Mouse (Mus musculus) embryonic facial prominence, embryonic 11.5 days (tissue): ENCODE measurements around the gene Gpr68. TPM values are rescaled to one million over a fixed set of nuclear protein-coding genes. Genes with fewer than 3 reads are reported as not detected.

Experiments
- ATAC-seq: fragments of 200-750 bp; cut with Nextera tagmentation; replicated peaks from 2 replicates; pipeline ENCODE4 v1.8.0; 2017; ENCODE audit warnings: low read depth; ENCODE audit not compliant: insufficient number of reproducible peaks, low FRiP score, low TSS enrichment
- DNase-seq: peaks from one replicate; pipeline ENCODE4 v3.0.0-alpha.2; 2015; ENCODE audit warnings: low spot score
- H3K27ac ChIP-seq: fragments of 300-500 bp; sonication (generic); replicated peaks from 2 replicates; pipeline ENCODE4 v1.5.1; 2014; ENCODE audit warnings: mild to moderate bottlenecking, low read depth, low read length, control low read depth
- H3K27me3 ChIP-seq: fragments of 300-500 bp; sonication (generic); 2 replicates; pipeline ENCODE4 v1.6.1; 2014; ENCODE audit warnings: mild to moderate bottlenecking, low read length, moderate library complexity, mixed read lengths; ENCODE audit not compliant: control insufficient read depth, insufficient read depth
- H3K36me3 ChIP-seq: fragments of 300-500 bp; sonication (generic); replicated peaks from 2 replicates; pipeline ENCODE4 v1.6.1; 2014; ENCODE audit warnings: low read depth, mild to moderate bottlenecking, low read length, moderate library complexity, mixed read lengths; ENCODE audit not compliant: control insufficient read depth, insufficient read depth
- H3K4me1 ChIP-seq: fragments of 300-500 bp; sonication (generic); 2 replicates; pipeline ENCODE4 v1.6.1; 2014; ENCODE audit warnings: low read length, mixed read lengths; ENCODE audit not compliant: control insufficient read depth, insufficient read depth
- H3K4me2 ChIP-seq: fragments of 300-500 bp; sonication (generic); 2 replicates; pipeline ENCODE4 v1.6.1; 2014; ENCODE audit warnings: low read depth, mild to moderate bottlenecking, control low read depth, low read length, moderate library complexity
- H3K4me3 ChIP-seq: fragments of 300-500 bp; sonication (generic); 2 replicates; pipeline ENCODE4 v1.5.1; 2014; ENCODE audit warnings: low read depth, low read length, control low read depth
- H3K9ac ChIP-seq: fragments of 300-500 bp; sonication (generic); replicated peaks from 2 replicates; pipeline ENCODE4 v1.6.1; 2014; ENCODE audit warnings: mild to moderate bottlenecking, control low read depth, low read length
- H3K9me3 ChIP-seq: fragments of 300-500 bp; sonication (generic); replicated peaks from 2 replicates; pipeline ENCODE4 v1.6.1; 2016; ENCODE audit warnings: mild to moderate bottlenecking, low read length, inconsistent platforms, mixed read lengths; ENCODE audit not compliant: control insufficient read depth
- WGBS: fragments of 180-500 bp; shearing (Covaris S2); extraction: QIAGEN DNeasy Blood & Tissue Kit; methylation state at CpG from one replicate; pipeline ENCODE4 v1.1.7; 2014; 5-methylcytosine and 5-hydroxymethylcytosine counted together
- polyA plus RNA-seq: library from polyadenylated mRNA; unstranded; fragments of >200 nt; fragmentation: Nextera tagmentation; extraction: Ambion mirVana; gene quantifications from 2 replicates; pipeline ENCODE4 v1.2.1, GENCODE M21; 2014

The Gpr68 gene
- polyA plus RNA-seq: 0.07 and 0.08 TPM in 2 replicates

DNA sequence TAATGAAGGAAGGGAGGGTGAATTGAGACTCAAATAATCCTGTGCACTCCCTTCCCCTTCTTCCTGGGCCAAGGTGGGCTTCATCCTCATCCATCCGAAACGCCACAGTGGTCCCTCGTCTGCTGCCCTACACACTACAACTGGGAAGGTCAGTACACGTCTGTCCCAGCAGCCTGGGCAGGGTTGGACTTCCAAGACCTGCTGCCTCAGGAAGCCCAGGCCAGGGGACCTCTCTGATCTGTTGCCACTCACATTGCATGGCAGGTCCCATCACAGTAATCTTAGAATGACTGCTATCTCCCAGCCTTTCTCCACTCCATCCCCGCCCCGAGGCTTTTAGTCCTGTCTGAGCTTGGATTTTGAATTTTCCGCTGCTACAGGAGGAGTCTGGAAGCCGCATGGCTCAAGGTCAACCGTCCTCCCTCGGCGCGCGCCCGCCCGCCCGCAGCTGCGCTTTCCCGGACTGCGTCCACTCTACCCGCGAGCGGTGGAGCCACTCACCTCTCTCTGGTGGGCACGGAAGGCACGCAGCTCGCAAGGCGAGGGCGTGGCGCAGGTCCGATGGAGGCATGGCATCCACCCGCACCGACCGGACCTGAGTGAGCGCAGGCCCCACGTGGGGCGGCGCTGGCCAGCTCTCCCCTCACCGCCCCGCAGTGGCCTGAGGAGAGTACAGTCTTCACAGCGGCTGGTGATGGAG is at the start of gene Gpr68:
TSS of gene Gpr68 (minus strand) at position 601 of the 700 bp plus-strand sequence.
- ATAC-seq (peak; percentile 86; the same call in 1 of the 2 replicates), DNase-seq (peak; percentile 58)
- Histone ChIP-seq H3K27ac (no peak within 1 kb of the TSS), H3K36me3 (no peaks in the 10 kb centered on the region), H3K9me3 (no peaks in the 10 kb centered on the region), H3K4me2 (peak within 1 kb of the TSS; percentile 94), H3K9ac (peak within 1 kb of the TSS; percentile 55), H3K4me1 (no peaks in the 10 kb centered on the region), H3K4me3 (peak within 1 kb of the TSS; percentile 34), H3K27me3 (peaks cover 3% of the 10 kb centered on the region; the same call in 1 of the 2 replicates)
- 4% methylated on average over 39 of the region's 39 CpGs for WGBS

DNA sequence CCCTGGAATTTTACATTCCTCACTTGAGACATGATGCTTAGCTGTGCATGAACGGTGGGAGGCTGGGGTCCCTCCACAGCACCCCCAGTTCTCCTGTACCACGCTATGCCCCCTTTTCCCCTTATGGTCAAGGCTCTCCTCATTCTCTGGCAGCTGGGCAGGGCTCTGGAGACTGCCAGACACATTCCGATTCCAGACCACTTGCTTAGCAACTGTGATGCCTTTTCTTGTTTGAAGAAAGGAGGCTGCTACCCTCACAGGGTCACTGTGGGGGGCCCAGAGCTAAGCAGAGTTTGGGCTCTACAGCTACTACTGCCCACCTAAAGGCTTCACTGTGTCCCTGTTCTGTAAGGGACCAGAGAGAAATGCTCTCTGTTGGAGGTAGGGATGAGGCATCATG is 49.3 kb upstream of the Gpr68 start:
- no peak overlapping the region for H3K27ac ChIP-seq
- no peak for ATAC-seq
- 72% methylated on average over 3 of the region's 3 CpGs for WGBS
- H3K4me1 ChIP-seq: 0 out of 2 replicates have a peak, but pooled peaks cover 3% of the 10 kb centered on the region
- no peak overlapping the region for H3K4me3 ChIP-seq
- no peak overlapping the region for H3K4me2 ChIP-seq
- no peaks in the 10 kb centered on the region for H3K9me3 ChIP-seq
- H3K27me3 ChIP-seq: no peaks in the 10 kb centered on the region
- H3K36me3 ChIP-seq: no peaks in the 10 kb centered on the region
- DNase-seq: no peak
- H3K9ac ChIP-seq: no peak overlapping the region; the same call in 1 of the 2 replicates

DNA sequence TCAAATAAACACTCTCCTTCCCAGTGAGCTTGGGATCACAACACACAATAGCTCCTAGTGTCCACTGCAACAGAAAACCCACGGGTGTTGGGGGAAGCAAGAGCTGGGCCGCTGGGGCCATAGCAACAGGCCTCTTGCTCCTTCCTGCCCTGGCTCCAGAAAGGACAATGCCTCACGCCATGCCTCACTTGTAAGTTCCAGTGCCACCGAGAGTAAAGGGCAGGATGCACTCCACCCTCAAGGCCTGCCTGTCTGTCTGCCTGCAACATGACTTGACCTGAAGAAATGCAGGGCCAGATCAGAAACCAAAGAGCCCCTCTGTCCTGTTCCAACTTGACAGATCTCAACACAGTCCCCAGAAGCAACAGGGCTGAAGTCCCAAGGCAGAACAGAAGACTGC is 48.8 kb upstream of the Gpr68 start:
- no peak overlapping the region for H3K4me3 ChIP-seq
- H3K4me1 ChIP-seq: 0 out of 2 replicates have a peak, but pooled peaks cover 3% of the 10 kb centered on the region
- DNase-seq (no peak), ATAC-seq (no peak)
- no peaks in the 10 kb centered on the region for H3K27me3 ChIP-seq
- H3K4me2 ChIP-seq: no peak overlapping the region
- no peaks in the 10 kb centered on the region for H3K36me3 ChIP-seq
- H3K9me3 ChIP-seq: no peaks in the 10 kb centered on the region
- H3K9ac ChIP-seq: no peak overlapping the region; the same call in 1 of the 2 replicates
- H3K27ac ChIP-seq: no peak overlapping the region
- 42% methylated on average over 4 of the region's 4 CpGs for WGBS

DNA sequence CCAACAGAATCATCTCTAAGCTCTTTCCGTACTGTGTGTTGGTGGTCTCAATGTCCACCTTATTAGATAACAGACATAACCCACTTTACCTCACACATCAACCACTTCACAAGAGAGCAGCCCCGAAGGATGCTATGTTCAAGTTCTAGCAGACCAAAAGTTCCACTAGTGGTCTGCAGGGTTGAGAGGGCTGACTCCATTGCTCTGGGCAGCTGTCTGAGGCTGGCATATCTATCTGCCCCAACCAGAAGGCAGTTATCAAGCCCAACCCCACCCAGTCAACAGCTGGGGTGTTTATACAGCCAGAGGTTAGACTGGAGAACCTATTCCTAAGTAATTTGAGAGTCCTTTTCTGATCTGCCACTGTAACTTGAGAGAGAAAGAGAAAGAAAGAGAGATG is 48.0 kb upstream of the Gpr68 start:
- WGBS: 91% methylated on average over 2 of the region's 2 CpGs
- Histone ChIP-seq H3K27ac (no peak overlapping the region), H3K9ac (no peak overlapping the region), H3K4me1 (0 out of 2 replicates have a peak, but pooled peaks cover 3% of the 10 kb centered on the region), H3K27me3 (no peaks in the 10 kb centered on the region), H3K36me3 (no peaks in the 10 kb centered on the region), H3K4me3 (no peak overlapping the region), H3K9me3 (no peaks in the 10 kb centered on the region), H3K4me2 (no peak overlapping the region)
- DNase-seq: no peak
- no peak for ATAC-seq

DNA sequence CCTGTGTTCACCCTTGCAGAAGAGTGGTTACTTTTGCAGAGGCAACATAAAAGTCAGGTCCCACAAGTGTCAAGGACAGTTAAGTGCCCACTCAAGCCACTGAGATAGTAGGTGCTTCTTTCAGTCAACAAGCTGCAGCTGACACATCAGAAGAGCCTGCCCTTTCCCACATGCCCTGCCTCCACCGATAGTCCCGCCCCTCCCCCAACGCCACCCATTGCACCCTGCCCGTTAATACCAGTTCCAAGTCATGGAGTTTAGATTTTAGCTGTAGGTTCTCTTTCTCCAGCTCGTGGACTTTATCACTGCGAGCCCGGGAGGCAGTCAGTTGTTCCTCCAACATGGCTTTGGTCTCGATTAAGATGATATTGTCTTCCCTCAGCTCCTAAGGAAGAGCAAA is 45.9 kb upstream of the Gpr68 start:
- no peak overlapping the region for H3K4me2 ChIP-seq

DNA sequence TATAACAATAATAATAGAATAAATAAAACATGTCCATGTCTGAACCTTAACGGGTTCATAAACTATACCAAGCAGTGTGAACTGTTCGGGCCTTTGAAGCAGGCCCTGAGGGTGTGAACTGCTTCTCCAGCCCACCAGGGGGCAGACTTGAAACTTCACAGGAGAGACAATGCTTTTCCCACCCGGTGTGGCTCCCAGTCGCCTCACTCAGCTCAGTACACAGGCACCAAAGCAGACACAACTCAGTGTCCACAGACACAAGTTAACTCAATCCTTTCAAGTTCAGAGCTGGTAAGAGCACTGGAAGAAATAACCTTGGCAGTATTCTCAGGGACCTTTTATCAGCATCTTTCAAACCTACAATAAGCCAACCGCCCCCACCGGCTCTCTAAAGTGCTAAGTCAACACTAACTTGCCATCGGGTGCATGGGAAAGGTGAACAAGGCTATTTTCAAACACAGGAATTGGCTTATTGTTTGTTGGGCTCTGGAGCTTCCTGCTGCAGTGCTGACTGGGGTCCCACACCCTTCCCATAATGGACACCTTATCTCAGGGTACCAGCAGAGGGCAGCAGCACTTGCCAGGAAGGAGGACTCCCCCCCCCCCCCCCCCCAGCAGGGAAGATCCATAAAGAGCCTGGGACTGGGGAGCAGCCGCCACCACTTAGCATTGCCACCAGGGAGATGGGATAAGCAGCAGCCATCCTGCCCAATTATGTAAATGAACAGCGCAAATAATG is 44.4 kb upstream of the Gpr68 start:
- no peak overlapping the region for H3K4me2 ChIP-seq

More for the DNA sequence above, 45.9 kb upstream of the Gpr68 start:
- Histone ChIP-seq H3K4me3 (no peak overlapping the region), H3K27ac (no peak overlapping the region), H3K4me1 (0 out of 2 replicates have a peak, but pooled peaks cover 3% of the 10 kb centered on the region), H3K36me3 (no peaks in the 10 kb centered on the region), H3K9me3 (no peaks in the 10 kb centered on the region), H3K27me3 (no peaks in the 10 kb centered on the region), H3K9ac (no peak overlapping the region)
- 76% methylated on average over 8 of the region's 8 CpGs for WGBS
- no peak for ATAC-seq
- no peak for DNase-seq

DNA sequence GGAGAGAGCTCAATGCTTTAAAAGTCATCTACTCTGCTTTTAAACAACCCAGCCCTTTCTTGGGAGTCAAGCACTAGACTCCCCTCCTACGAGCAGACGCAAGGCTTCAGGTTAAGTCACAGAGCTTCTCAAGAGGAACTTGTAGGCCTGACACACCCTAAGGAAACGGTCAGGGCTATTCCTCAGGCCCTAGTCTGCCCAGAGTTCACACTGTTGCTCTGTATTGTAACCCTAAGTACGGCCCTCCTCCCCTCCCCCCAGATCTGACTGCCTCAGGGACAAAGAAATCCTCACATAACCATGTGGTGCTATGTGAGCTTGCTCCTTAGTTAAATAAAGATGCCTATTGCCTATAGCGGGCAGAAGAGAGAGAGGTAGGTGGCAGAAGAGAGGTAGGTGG is 41.1 kb upstream of the Gpr68 start:
- no peak for ATAC-seq
- WGBS: 79% methylated on average over 5 of the region's 5 CpGs
- H3K4me1 ChIP-seq: no peaks in the 10 kb centered on the region
- no peak overlapping the region for H3K27ac ChIP-seq
- H3K9ac ChIP-seq: no peak overlapping the region
- H3K36me3 ChIP-seq: no peaks in the 10 kb centered on the region; the same call in 1 of the 2 replicates
- H3K4me3 ChIP-seq: no peak overlapping the region
- no peaks in the 10 kb centered on the region for H3K27me3 ChIP-seq
- no peak overlapping the region for H3K4me2 ChIP-seq
- H3K9me3 ChIP-seq: no peaks in the 10 kb centered on the region
- DNase-seq: no peak

More for the DNA sequence above, 44.4 kb upstream of the Gpr68 start:
- no peak overlapping the region for H3K4me3 ChIP-seq
- ATAC-seq: peak; percentile 66
- H3K9ac ChIP-seq: no peak overlapping the region
- 0 out of 2 replicates have a peak, but pooled peaks cover 3% of the 10 kb centered on the region for H3K4me1 ChIP-seq
- WGBS: 41% methylated on average over 9 of the region's 9 CpGs
- peak; percentile 86 for DNase-seq
- no peak overlapping the region for H3K27ac ChIP-seq
- H3K9me3 ChIP-seq: no peaks in the 10 kb centered on the region
- H3K36me3 ChIP-seq: no peaks in the 10 kb centered on the region
- no peaks in the 10 kb centered on the region for H3K27me3 ChIP-seq

DNA sequence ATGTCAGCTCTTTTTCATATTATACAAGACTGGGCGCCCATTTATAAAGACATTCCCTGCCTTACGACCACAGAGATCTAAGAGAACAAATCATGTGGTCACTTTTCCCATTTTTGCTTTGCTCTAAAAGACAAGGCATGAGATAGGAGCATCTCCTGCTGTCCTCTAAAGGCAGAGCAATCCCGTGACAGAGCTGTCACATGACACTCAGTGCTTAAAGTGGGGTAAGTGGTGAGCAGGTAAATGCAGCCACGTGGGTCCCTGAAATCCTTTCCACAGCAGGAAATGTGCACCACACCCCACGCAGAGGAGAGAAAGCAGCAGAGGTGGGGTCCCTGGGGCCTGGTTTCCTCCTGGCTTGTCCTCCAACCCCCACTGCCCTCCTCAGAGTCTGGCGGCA is 40.0 kb upstream of the Gpr68 start:
- H3K9ac ChIP-seq: no peak overlapping the region
- H3K4me2 ChIP-seq: no peak overlapping the region
- no peak for ATAC-seq
- H3K27me3 ChIP-seq: no peaks in the 10 kb centered on the region
- WGBS: 88% methylated on average over 6 of the region's 6 CpGs
- H3K9me3 ChIP-seq: no peaks in the 10 kb centered on the region
- no peak for DNase-seq
- H3K27ac ChIP-seq: no peak overlapping the region
- H3K4me1 ChIP-seq: no peaks in the 10 kb centered on the region
- no peak overlapping the region for H3K4me3 ChIP-seq
- no peaks in the 10 kb centered on the region; the same call in 1 of the 2 replicates for H3K36me3 ChIP-seq
